Mouse (Mus musculus) testis, adult 2 months (tissue): ENCODE data around the gene Mbnl2.

Source experiments
- CTCF ChIP-seq: fragments of 200-500 bp; IDR thresholded peaks from 2 replicates; pipeline ENCODE4 v1.5.1; 2012; ENCODE audit warnings: low read depth, mild to moderate bottlenecking, inconsistent platforms, low read length, moderate library complexity; ENCODE audit not compliant: control insufficient read depth, insufficient read depth, insufficient replicate concordance
- POLR2A ChIP-seq: fragments of 200-500 bp; IDR thresholded peaks from 2 replicates; pipeline ENCODE4 v1.6.1; 2012; ENCODE audit warnings: low read depth, mild to moderate bottlenecking, inconsistent platforms, low read length, moderate library complexity; ENCODE audit not compliant: control insufficient read depth

DNA sequence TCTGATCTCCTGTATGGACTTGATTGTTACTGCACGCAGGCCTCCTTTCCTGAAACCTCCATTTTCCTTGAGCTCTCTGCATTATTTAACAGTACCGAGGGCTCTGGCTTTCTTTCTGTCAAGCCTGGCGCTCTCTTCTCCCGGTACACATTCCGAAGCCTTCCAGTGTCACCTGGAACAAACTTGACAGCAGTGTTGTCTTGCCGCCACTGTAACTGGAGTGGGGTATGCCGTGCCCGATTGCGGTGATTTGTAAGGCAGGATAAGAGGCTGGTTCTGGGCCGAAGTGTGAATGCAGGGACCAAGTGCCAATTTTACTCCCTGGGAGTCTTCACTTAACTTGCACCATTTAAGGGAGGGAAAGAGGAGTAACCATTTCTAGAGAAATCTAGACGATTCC lies 77.7 kb downstream of the Mbnl2 start:
- TF ChIP-seq CTCF (no peak), POLR2A (no peak)
